Mouse (Mus musculus): ENCODE data around the gene Lama2. TPM values are rescaled to one million over a fixed set of nuclear protein-coding genes. Genes with fewer than 3 reads are reported as not detected.

Lama2 gene
- polyA plus RNA-seq, 1 experiment from 2014 or later: 33.2 TPM

DNA sequence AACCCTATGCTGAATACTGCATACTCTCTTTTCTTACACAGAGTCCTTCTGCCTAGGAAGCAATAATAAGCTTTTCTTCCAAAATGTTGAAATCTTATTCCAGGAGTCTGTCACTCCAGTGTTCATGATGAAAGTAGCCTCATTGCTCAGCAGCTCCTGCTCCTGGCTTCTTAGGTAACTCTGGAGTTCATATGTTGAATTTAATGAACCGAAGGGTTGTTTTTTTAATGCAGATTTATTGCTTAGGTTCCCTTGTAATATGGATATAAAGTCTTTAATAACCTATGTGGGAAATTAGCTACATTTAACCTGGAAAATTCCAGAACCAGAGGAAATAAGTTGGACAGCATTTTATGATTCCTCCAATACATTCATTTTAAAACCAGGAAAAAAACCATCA, 636.0 kb downstream of the Lama2 start:
- Histone ChIP-seq H3K36me3 (ENCODE audit: control insufficient read depth, insufficient read depth, low read length) (no peaks in the 10 kb centered on the region), H3K4me2 (ENCODE audit: low read length) (no peak overlapping the region), H3K9ac (ENCODE audit: low read length) (no peak overlapping the region), H3K27ac (replicated peaks in 1 of 2; ENCODE audit: control insufficient read depth in 1 of 2, insufficient read depth in 1 of 2, low read depth in 2 of 2, low read length in 2 of 2) (no peak overlapping the region), H3K27me3 (ENCODE audit: control insufficient read depth, insufficient read depth, low read length) (no peaks in the 10 kb centered on the region), H3K4me1 (ENCODE audit: control insufficient read depth in 2 of 2, insufficient read depth in 2 of 2, low read length in 2 of 2) (no peaks in the 10 kb centered on the region), H3K9me3 (ENCODE audit: control insufficient read depth, low read length) (no peaks in the 10 kb centered on the region), H3K4me3 (ENCODE audit: control insufficient read depth in 1 of 2, insufficient read depth in 1 of 2, low read depth in 1 of 2, low read length in 2 of 2) (no peak overlapping the region)
- ATAC-seq (ENCODE audit: insufficient number of reproducible peaks, insufficient read depth, low FRiP score, low read depth): no peak
- WGBS: 85% methylated on average over 1 of the region's 1 CpGs

DNA sequence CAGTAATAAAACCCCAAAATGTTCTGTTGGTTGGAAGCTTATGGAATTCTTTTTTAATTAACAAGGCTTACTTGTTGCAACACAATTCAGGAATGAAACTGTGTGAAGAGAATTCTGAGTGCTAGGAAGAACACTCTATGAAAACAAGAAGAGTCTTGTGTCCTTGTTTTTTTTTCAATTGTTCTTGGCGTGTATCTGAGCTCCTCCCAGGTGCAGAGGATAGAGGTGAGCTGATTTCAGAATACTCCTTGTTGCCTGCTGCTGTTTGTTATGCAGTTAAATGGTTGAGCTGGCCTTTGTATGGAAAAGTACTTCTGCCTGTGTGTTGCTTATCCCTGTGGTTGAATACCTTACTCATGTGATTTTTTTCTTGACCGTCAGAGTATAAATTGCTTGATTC, 636.9 kb downstream of the Lama2 start:
- Histone ChIP-seq H3K9ac (ENCODE audit: low read length) (no peak overlapping the region), H3K36me3 (ENCODE audit: control insufficient read depth, insufficient read depth, low read length) (no peaks in the 10 kb centered on the region), H3K4me2 (ENCODE audit: low read length) (no peak overlapping the region), H3K27ac (replicated peaks in 1 of 2; ENCODE audit: control insufficient read depth in 1 of 2, insufficient read depth in 1 of 2, low read depth in 2 of 2, low read length in 2 of 2) (no peak overlapping the region), H3K9me3 (ENCODE audit: control insufficient read depth, low read length) (no peaks in the 10 kb centered on the region), H3K27me3 (ENCODE audit: control insufficient read depth, insufficient read depth, low read length) (no peaks in the 10 kb centered on the region), H3K4me1 (ENCODE audit: control insufficient read depth in 2 of 2, insufficient read depth in 2 of 2, low read length in 2 of 2) (no peaks in the 10 kb centered on the region), H3K4me3 (ENCODE audit: control insufficient read depth in 1 of 2, insufficient read depth in 1 of 2, low read depth in 1 of 2, low read length in 2 of 2) (no peak overlapping the region)
- 77% methylated on average over 2 of the region's 2 CpGs for WGBS
- no peak for ATAC-seq (ENCODE audit: insufficient number of reproducible peaks, insufficient read depth, low FRiP score, low read depth)

DNA sequence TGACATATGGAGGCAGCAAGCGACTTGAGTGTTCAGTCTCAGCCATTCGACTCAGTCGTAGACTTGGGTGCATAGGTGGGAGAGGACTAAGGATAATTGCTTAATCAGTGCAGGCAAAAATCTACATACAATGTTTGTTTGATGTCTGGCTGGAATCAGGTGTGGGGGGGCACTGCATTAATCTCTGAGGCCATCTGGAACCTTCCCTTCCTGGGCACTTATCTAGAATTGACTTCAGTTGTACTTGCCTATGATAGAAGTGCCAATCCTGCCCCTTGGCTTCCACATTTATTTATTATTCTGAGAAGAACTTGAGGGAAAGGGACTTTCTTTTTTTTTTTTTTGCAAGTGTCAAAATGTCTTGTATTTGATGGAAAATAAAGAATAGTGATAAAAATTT, 644.2 kb downstream of the Lama2 start:
- Histone ChIP-seq H3K9ac (ENCODE audit: low read length) (no peak overlapping the region), H3K4me1 (ENCODE audit: control insufficient read depth in 2 of 2, insufficient read depth in 2 of 2, low read length in 2 of 2) (no peaks in the 10 kb centered on the region), H3K36me3 (ENCODE audit: control insufficient read depth, insufficient read depth, low read length) (no peaks in the 10 kb centered on the region), H3K9me3 (ENCODE audit: control insufficient read depth, low read length) (no peaks in the 10 kb centered on the region), H3K4me2 (ENCODE audit: low read length) (no peak overlapping the region), H3K27me3 (ENCODE audit: control insufficient read depth, insufficient read depth, low read length) (no peaks in the 10 kb centered on the region), H3K27ac (replicated peaks in 1 of 2; ENCODE audit: control insufficient read depth in 1 of 2, insufficient read depth in 1 of 2, low read depth in 2 of 2, low read length in 2 of 2) (no peak overlapping the region), H3K4me3 (ENCODE audit: control insufficient read depth in 1 of 2, insufficient read depth in 1 of 2, low read depth in 1 of 2, low read length in 2 of 2) (no peak overlapping the region)
- no peak for ATAC-seq (ENCODE audit: insufficient number of reproducible peaks, insufficient read depth, low FRiP score, low read depth)
- 91% methylated on average over 3 of the region's 3 CpGs for WGBS

DNA sequence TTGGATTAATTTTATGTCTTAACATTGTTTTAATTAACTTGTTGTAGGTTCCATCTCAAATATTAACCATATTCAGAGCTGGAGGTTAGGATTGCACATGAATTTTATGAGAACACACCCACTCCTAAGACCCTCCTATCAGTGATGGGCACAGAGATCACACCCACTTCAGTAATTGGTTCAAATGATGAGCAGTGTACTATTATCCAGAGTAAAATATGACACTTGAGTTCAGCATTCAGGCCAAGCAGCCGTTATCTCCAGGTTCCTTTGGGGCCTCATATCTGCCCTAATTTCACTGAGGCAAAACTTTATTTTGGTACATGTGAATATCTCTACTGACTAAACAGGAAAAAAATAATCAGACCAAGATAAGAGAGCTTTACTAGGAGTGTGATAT, 645.3 kb downstream of the Lama2 start:
- 47% methylated on average over 1 of the region's 1 CpGs for WGBS
- no peak overlapping the region for H3K27ac ChIP-seq (replicated peaks in 1 of 2; ENCODE audit: control insufficient read depth in 1 of 2, insufficient read depth in 1 of 2, low read depth in 2 of 2, low read length in 2 of 2)

DNA sequence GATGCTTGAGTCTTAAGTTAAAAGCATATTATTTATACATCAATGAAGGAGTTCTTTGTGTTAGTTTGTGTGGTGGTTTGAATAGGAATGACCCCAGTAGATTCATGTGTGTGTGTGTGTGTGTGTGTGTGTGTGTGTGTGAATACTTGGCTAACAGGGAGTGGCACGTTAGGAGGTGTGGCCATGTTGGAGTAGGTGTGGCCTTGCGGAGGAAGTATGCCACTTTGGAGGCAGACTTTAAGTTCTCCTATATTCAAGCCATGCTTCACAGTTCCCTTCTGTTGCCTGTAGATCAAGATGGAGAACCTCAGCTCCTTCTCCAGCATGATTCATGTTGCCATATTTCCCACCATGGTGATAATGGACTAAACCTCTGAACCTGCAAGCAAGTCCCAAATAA, 646.0 kb downstream of the Lama2 start:
- no peaks in the 10 kb centered on the region for H3K4me1 ChIP-seq (ENCODE audit: control insufficient read depth in 2 of 2, insufficient read depth in 2 of 2, low read length in 2 of 2)
- no peaks in the 10 kb centered on the region for H3K9me3 ChIP-seq (ENCODE audit: control insufficient read depth, low read length)
- no peak overlapping the region for H3K4me2 ChIP-seq (ENCODE audit: low read length)
- 92% methylated on average over 2 of the region's 2 CpGs for WGBS
- no peaks in the 10 kb centered on the region for H3K36me3 ChIP-seq (ENCODE audit: control insufficient read depth, insufficient read depth, low read length)
- no peak overlapping the region for H3K27ac ChIP-seq (replicated peaks in 1 of 2; ENCODE audit: control insufficient read depth in 1 of 2, insufficient read depth in 1 of 2, low read depth in 2 of 2, low read length in 2 of 2)
- no peak overlapping the region for H3K4me3 ChIP-seq (ENCODE audit: control insufficient read depth in 1 of 2, insufficient read depth in 1 of 2, low read depth in 1 of 2, low read length in 2 of 2)
- no peaks in the 10 kb centered on the region for H3K27me3 ChIP-seq (ENCODE audit: control insufficient read depth, insufficient read depth, low read length)
- ATAC-seq (ENCODE audit: insufficient number of reproducible peaks, insufficient read depth, low FRiP score, low read depth): no peak
- H3K9ac ChIP-seq (ENCODE audit: low read length): no peak overlapping the region

More for the DNA sequence above, 645.3 kb downstream of the Lama2 start:
- H3K9me3 ChIP-seq (ENCODE audit: control insufficient read depth, low read length): no peaks in the 10 kb centered on the region
- H3K4me3 ChIP-seq (ENCODE audit: control insufficient read depth in 1 of 2, insufficient read depth in 1 of 2, low read depth in 1 of 2, low read length in 2 of 2): no peak overlapping the region
- ATAC-seq (ENCODE audit: insufficient number of reproducible peaks, insufficient read depth, low FRiP score, low read depth): no peak
- H3K36me3 ChIP-seq (ENCODE audit: control insufficient read depth, insufficient read depth, low read length): no peaks in the 10 kb centered on the region
- no peaks in the 10 kb centered on the region for H3K27me3 ChIP-seq (ENCODE audit: control insufficient read depth, insufficient read depth, low read length)
- H3K9ac ChIP-seq (ENCODE audit: low read length): no peak overlapping the region
- no peaks in the 10 kb centered on the region for H3K4me1 ChIP-seq (ENCODE audit: control insufficient read depth in 2 of 2, insufficient read depth in 2 of 2, low read length in 2 of 2)
- H3K4me2 ChIP-seq (ENCODE audit: low read length): no peak overlapping the region

GRCm38 (mm10) chr10:26958513-26958912, 661.0 kb downstream of the Lama2 start:
- Histone ChIP-seq H3K4me3 (ENCODE audit: control insufficient read depth in 1 of 2, insufficient read depth in 1 of 2, low read depth in 1 of 2, low read length in 2 of 2) (no peak overlapping the region), H3K4me1 (ENCODE audit: control insufficient read depth in 2 of 2, insufficient read depth in 2 of 2, low read length in 2 of 2) (no peaks in the 10 kb centered on the region), H3K9ac (ENCODE audit: low read length) (no peak overlapping the region), H3K27ac (replicated peaks in 1 of 2; ENCODE audit: control insufficient read depth in 1 of 2, insufficient read depth in 1 of 2, low read depth in 2 of 2, low read length in 2 of 2) (no peak overlapping the region), H3K36me3 (ENCODE audit: control insufficient read depth, insufficient read depth, low read length) (no peaks in the 10 kb centered on the region), H3K4me2 (ENCODE audit: low read length) (no peak overlapping the region), H3K27me3 (ENCODE audit: control insufficient read depth, insufficient read depth, low read length) (no peaks in the 10 kb centered on the region), H3K9me3 (ENCODE audit: control insufficient read depth, low read length) (no peaks in the 10 kb centered on the region)
- WGBS: 66% methylated on average over 3 of the region's 3 CpGs
- no peak for ATAC-seq (ENCODE audit: insufficient number of reproducible peaks, insufficient read depth, low FRiP score, low read depth)

- no peak overlapping the region for H3K9ac ChIP-seq (ENCODE audit: low read length)
- no peak overlapping the region for H3K4me3 ChIP-seq (ENCODE audit: control insufficient read depth in 1 of 2, insufficient read depth in 1 of 2, low read depth in 1 of 2, low read length in 2 of 2)
- no peaks in the 10 kb centered on the region; a peak in 1 of 4 replicates for H3K4me1 ChIP-seq (ENCODE audit: control insufficient read depth in 2 of 2, insufficient read depth in 2 of 2, low read length in 2 of 2)
- no peak for ATAC-seq (ENCODE audit: insufficient number of reproducible peaks, insufficient read depth, low FRiP score, low read depth)
- 67% methylated on average over 7 of the region's 7 CpGs for WGBS
- no peaks in the 10 kb centered on the region for H3K9me3 ChIP-seq (ENCODE audit: control insufficient read depth, low read length)
- no peak overlapping the region for H3K27ac ChIP-seq (replicated peaks in 1 of 2; ENCODE audit: control insufficient read depth in 1 of 2, insufficient read depth in 1 of 2, low read depth in 2 of 2, low read length in 2 of 2)
- H3K27me3 ChIP-seq (ENCODE audit: control insufficient read depth, insufficient read depth, low read length): no peaks in the 10 kb centered on the region
- no peaks in the 10 kb centered on the region for H3K36me3 ChIP-seq (ENCODE audit: control insufficient read depth, insufficient read depth, low read length)
- no peak overlapping the region for H3K4me2 ChIP-seq (ENCODE audit: low read length)
Measured at GRCm38 (mm10) chr10:26950448-26950847, 669.1 kb downstream of the Lama2 start.

DNA sequence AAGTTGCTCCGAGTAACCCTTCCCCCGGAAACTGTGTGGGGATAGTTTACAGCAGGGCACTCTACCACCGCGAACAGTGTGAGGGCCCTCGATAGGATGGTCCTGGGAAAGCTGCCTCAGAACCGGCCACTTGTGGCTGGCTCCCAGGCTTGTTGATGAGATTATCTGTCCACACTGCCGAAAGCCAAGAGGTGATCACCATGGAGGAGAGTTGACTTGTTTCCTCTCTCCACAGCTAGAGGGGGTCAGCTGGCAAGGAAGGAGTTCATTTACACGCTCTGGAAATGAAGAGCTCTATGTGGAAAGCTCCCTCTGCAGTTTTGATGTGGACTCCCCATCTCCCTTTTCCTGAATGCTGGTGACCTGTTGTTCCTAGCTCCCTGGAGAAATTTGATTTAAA, 669.9 kb downstream of the Lama2 start:
- Histone ChIP-seq H3K4me3 (ENCODE audit: control insufficient read depth in 1 of 2, insufficient read depth in 1 of 2, low read depth in 1 of 2, low read length in 2 of 2) (no peak overlapping the region), H3K27ac (replicated peaks in 1 of 2; ENCODE audit: control insufficient read depth in 1 of 2, insufficient read depth in 1 of 2, low read depth in 2 of 2, low read length in 2 of 2) (no peak overlapping the region), H3K9ac (ENCODE audit: low read length) (no peak overlapping the region), H3K4me1 (ENCODE audit: control insufficient read depth in 2 of 2, insufficient read depth in 2 of 2, low read length in 2 of 2) (no peaks in the 10 kb centered on the region; a peak in 1 of 4 replicates), H3K36me3 (ENCODE audit: control insufficient read depth, insufficient read depth, low read length) (no peaks in the 10 kb centered on the region), H3K9me3 (ENCODE audit: control insufficient read depth, low read length) (no peaks in the 10 kb centered on the region), H3K27me3 (ENCODE audit: control insufficient read depth, insufficient read depth, low read length) (no peaks in the 10 kb centered on the region), H3K4me2 (ENCODE audit: low read length) (no peak overlapping the region)
- no peak for ATAC-seq (ENCODE audit: insufficient number of reproducible peaks, insufficient read depth, low FRiP score, low read depth)
- WGBS: 56% methylated on average over 8 of the region's 8 CpGs

Data from heart, embryonic 14.5 days (tissue).